Mouse (Mus musculus) common myeloid progenitor, adult 5-6 weeks (primary cell): Measurements from ENCODE around the gene Ibsp. TPM values are rescaled to one million over a fixed set of nuclear protein-coding genes. Genes with fewer than 3 reads are reported as not detected.

ENCODE experiments used
- ATAC-seq: replicated peaks from 2 replicates; pipeline ENCODE4 v1.8.0; 2016; ENCODE audit warnings: low read depth, mild to moderate bottlenecking, moderate TSS enrichment, inconsistent platforms; ENCODE audit not compliant: poor library complexity, severe bottlenecking
- total RNA-seq: library from RNA; stranded (forward); fragments of 200-1000, 187-1606 nt; gene quantifications from 2 replicates; pipeline ENCODE4 v1.2.3, GENCODE M21; 2017

The Ibsp gene
- total RNA-seq, 1 experiment from 2014 or later: not detected

DNA sequence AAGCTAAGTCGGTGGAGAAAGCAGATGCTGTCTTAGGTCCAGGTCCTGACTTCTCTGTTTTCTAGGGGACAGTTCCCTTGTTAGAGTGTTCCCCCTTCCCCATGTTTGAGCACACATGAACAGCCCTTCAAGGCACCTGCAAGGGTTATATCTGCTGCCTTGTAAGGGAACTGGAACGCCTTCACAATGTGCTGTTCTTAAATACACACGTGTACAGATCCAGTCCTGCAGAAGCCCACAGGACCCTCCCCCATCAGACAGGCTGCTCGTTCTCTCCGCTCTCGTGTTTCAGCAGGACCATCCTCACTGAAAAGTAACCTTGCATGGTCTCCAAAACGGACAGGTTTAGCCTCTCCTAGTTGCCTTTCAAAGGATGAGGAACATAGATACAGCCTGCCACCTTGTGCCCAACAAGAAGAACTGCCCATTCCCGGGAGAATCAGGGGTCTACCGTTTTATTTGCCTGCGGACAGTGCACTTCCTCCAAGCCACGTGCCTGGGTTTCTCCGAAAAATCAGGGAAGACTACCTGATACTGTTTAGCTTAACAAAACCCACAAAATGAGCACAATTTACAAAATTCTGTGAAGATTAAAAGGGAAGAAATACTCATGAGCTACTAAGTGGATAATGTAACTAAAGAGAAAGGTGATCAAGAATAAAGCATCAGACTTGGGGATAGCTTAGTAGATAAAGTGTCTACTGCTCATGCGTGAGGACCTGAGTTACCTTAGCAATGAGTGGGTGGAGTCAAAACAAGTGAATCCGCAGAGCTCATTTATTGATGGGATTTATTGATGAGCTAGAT lies 40.9 kb downstream of the Ibsp start:
- peak; percentile 93 for ATAC-seq

- no peak for ATAC-seq
Observed at GRCm38 (mm10) chr5:104340513-104340829, 41.5 kb downstream of the Ibsp start.

- ATAC-seq: no peak
Observed at GRCm38 (mm10) chr5:104342881-104343280, 43.9 kb downstream of the Ibsp start.

DNA sequence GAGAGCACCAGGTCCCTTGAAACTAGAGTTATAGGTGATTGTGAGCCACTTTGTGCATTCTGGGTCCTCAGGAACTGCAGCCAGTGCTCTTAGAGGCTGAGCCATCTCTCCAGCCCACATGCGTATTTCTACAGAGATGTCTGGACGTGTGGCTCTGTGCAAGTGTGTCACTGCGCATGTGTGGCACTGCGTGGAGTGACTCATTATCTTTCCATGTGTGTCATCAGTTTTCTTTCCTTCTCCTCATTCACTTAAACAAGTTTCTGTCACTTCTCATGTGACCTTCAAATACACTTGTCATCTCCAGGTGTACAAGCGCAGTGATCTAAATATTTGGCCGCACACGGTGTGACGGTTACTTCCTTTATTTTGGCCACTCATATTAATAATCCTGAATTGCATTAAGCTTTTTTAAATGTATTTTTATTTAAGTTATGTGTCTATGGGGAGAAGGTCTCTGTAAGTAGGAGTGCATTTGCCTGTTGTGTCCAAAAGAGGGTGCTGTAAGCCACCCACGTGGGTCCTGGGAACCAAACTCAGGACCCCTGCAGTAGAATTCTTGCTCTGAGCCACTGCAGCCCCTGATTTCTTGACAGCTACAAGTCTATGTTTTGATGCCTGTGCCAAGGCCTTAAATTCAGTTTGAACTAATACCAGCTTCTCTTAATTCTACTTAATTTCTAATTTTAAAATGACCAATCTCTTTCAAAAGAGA lies 45.7 kb downstream of the Ibsp start:
- ATAC-seq: peak; percentile 69; the same call in 1 of the 2 replicates

- 0 out of 2 replicates have a peak, but pooled peaks have one; percentile 32 for ATAC-seq
Observed at GRCm38 (mm10) chr5:104345241-104345630, 46.3 kb downstream of the Ibsp start.

- ATAC-seq: no peak
Observed at GRCm38 (mm10) chr5:104351041-104351440, 52.1 kb downstream of the Ibsp start.

GRCm38 (mm10) chr5:104351874-104352273 lies 52.9 kb downstream of the Ibsp start:
- peak; percentile 71 for ATAC-seq

DNA sequence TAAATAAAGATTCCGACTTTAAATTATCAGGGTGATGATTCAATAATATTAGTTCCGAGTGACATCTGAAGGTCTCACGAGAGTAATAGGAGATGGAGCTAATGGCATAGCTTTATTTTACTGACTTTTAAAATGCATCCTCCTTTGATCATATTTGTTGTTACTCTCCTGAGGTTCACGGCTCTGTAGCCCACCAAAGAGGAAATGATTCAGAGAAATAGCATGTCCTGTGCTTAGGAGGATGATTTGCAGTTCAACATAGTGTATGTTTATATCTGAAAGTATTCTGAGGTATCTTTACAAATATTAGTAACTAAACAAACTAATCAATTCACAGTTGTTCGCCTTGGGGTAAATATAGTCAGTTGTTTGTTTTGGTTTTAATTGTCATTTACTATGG lies 58.6 kb downstream of the Ibsp start:
- ATAC-seq: no peak

GRCm38 (mm10) chr5:104358592-104358991 lies 59.6 kb downstream of the Ibsp start:
- ATAC-seq: peak; percentile 54; the same call in 1 of the 2 replicates

- no peak for ATAC-seq
Observed at GRCm38 (mm10) chr5:104359257-104359656, 60.3 kb downstream of the Ibsp start.

Other genes starting within 250 kb of the Ibsp start
- gene Gm17660, start 221.6 kb upstream of the Ibsp start, total RNA-seq: not detected in 2 replicates
- not detected in 2 replicates for gene Sparcl1, start 185.4 kb upstream of the Ibsp start, total RNA-seq
- not detected in 2 replicates for gene Dspp, start 128.5 kb upstream of the Ibsp start, total RNA-seq
- not detected in 2 replicates for gene Dmp1, start 96.6 kb upstream of the Ibsp start, total RNA-seq
- not detected in 2 replicates for gene Mepe, start 26.2 kb downstream of the Ibsp start, total RNA-seq
- 0.82 and 11.7 TPM in 2 replicates for gene Spp1, start 135.9 kb downstream of the Ibsp start, total RNA-seq
- gene Pkd2, start 160.3 kb downstream of the Ibsp start, total RNA-seq: 3.8 and 6.2 TPM in 2 replicates
- 17.3 and 21.2 TPM in 2 replicates for gene BC005561, start 209.2 kb downstream of the Ibsp start, total RNA-seq